Mouse (Mus musculus): ENCODE results near the gene 2210017I01Rik. TPM values are rescaled to one million over a fixed set of nuclear protein-coding genes. Genes with fewer than 3 reads are reported as not detected.

Gene 2210017I01Rik
- polyA plus RNA-seq (2012; rRNA removed) (not detected in 2 replicates), polyA plus RNA-seq (2014; fragmentation: Nextera tagmentation; extraction: Ambion mirVana) (not detected in 2 replicates)

DNA sequence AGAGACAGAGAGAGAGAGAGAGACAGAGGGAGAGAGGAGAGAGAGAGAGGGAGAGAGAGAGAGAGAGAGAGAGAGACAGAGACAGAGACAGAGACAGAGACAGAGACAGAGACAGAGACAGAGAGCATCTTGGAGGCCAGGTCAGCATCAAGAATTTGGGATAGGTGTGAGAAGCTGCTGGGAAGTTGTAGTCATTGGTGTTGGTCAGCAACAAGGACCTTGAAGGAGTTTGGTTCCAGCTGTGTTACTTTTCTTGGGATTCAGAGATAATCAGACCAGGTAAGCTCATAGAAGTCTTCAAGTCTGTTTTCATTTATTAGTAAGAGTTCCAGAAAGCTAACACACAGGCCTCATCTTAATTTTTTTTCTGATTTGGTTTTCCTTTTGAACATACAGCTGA, at the start of gene 2210017I01Rik:
Gene 2210017I01Rik (minus strand): TSS at position 101 of the 400 bp plus-strand sequence.
- no peaks in the 10 kb centered on the region for H3K4me1 ChIP-seq (replicated peaks; ENCODE audit: control insufficient read depth in 2 of 2, insufficient read depth in 2 of 2, low read length in 1 of 2)
- H3K4me2 ChIP-seq (ENCODE audit: low read depth): no peak within 1 kb of the TSS
- no peak within 1 kb of the TSS for H3K9ac ChIP-seq (replicated peaks)
- H3K27me3 ChIP-seq (ENCODE audit: control insufficient read depth, insufficient read depth, low read length): no peaks in the 10 kb centered on the region
- no peak for TF ChIP-seq CTCF (IDR thresholded peaks at IDR 0.05; ENCODE audit: low read depth)
- no peak for TF ChIP-seq EP300 (IDR thresholded peaks at IDR 0.05; ENCODE audit: low read depth)
- no peak within 1 kb of the TSS for H3K4me3 ChIP-seq (ENCODE audit: insufficient read depth in 1 of 2, low read depth in 2 of 2, low read length in 2 of 2)
- DNase-seq (ENCODE audit: low read depth in 3 of 3, low spot score in 3 of 3): no peak
- ATAC-seq (ENCODE audit: insufficient read depth): no peak
- H3K36me3 ChIP-seq (replicated peaks; ENCODE audit: control insufficient read depth, insufficient read depth, low read depth): no peaks in the 10 kb centered on the region
- H3K9me3 ChIP-seq (ENCODE audit: control insufficient read depth, low read length): no peaks in the 10 kb centered on the region
- H3K27ac ChIP-seq: no peak within 1 kb of the TSS

DNA sequence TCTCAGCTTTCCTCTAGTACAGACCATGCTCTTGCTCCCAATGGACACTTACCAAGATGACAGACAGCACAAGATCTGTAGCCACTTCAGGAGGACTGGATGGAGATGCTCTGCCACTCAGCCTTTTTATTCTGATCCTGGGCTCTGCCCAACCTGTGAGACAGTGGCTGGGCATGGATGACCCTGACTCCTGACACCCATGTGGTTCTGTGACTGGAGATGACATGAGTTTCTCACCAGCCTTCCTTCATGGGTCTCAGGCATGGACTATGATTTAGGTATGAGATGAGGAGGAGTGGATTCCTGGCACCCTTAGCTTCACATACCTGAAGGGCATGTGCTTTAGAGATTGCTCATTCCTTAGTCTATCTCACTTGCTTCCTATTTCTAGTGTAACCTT, 49.5 kb upstream of the 2210017I01Rik start, which contains the start of gene Lce1b:
Gene Lce1b (minus strand): TSS at position 101 of the 400 bp plus-strand sequence.
- Histone ChIP-seq H3K4me2 (ENCODE audit: low read depth) (no peak within 1 kb of the TSS), H3K27ac (no peak within 1 kb of the TSS), H3K4me3 (ENCODE audit: insufficient read depth in 1 of 2, low read depth in 2 of 2, low read length in 2 of 2) (no peak within 1 kb of the TSS), H3K27me3 (ENCODE audit: control insufficient read depth, insufficient read depth, low read length) (no peaks in the 10 kb centered on the region), H3K36me3 (replicated peaks; ENCODE audit: control insufficient read depth, insufficient read depth, low read depth) (no peaks in the 10 kb centered on the region), H3K9ac (replicated peaks) (no peak within 1 kb of the TSS), H3K4me1 (replicated peaks; ENCODE audit: control insufficient read depth in 2 of 2, insufficient read depth in 2 of 2, low read length in 1 of 2) (no peaks in the 10 kb centered on the region), H3K9me3 (ENCODE audit: control insufficient read depth, low read length) (no peaks in the 10 kb centered on the region)
- no peak for DNase-seq (ENCODE audit: low read depth in 3 of 3, low spot score in 3 of 3)
- TF ChIP-seq CTCF (IDR thresholded peaks at IDR 0.05; ENCODE audit: low read depth) (no peak), EP300 (IDR thresholded peaks at IDR 0.05; ENCODE audit: low read depth) (no peak)
- ATAC-seq (ENCODE audit: insufficient read depth): no peak

DNA sequence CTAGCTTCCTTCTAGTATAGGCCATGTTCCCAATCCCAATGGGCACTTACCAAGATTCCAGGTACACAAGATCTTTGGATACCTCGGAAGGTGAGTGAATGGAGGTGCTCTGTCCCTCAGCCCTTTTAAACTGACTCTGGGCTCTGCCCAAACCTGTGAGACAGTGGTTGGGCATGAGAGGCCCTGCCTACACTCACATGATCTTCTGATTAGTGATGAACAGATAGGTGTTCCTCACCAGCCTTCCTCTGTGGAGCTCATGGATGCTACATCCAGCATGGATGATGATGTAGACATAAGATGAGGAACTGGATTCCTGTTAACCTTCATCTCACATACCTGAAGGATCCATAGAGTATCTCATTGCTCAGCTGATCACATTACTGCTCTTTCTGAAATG, 40.9 kb upstream of the 2210017I01Rik start, which contains the start of gene Lce1a1:
Gene Lce1a1 (minus strand): TSS at position 101 of the 400 bp plus-strand sequence.
- no peaks in the 10 kb centered on the region for H3K27me3 ChIP-seq (ENCODE audit: control insufficient read depth, insufficient read depth, low read length)
- ATAC-seq (ENCODE audit: insufficient read depth) (no peak), DNase-seq (ENCODE audit: low read depth in 3 of 3, low spot score in 3 of 3) (no peak)
- WGBS (ENCODE audit: insufficient replicate concordance): 46% methylated on average over 1 of the region's 1 CpGs
- H3K4me1 ChIP-seq (replicated peaks; ENCODE audit: control insufficient read depth in 2 of 2, insufficient read depth in 2 of 2, low read length in 1 of 2): no peaks in the 10 kb centered on the region
- H3K4me3 ChIP-seq (ENCODE audit: insufficient read depth in 1 of 2, low read depth in 2 of 2, low read length in 2 of 2): no peak within 1 kb of the TSS
- H3K4me2 ChIP-seq (ENCODE audit: low read depth): no peak within 1 kb of the TSS
- no peak within 1 kb of the TSS for H3K9ac ChIP-seq (replicated peaks)
- TF ChIP-seq CTCF (IDR thresholded peaks at IDR 0.05; ENCODE audit: low read depth) (no peak), EP300 (IDR thresholded peaks at IDR 0.05; ENCODE audit: low read depth) (no peak)
- H3K9me3 ChIP-seq (ENCODE audit: control insufficient read depth, low read length): no peaks in the 10 kb centered on the region
- H3K27ac ChIP-seq: no peak within 1 kb of the TSS
- no peaks in the 10 kb centered on the region for H3K36me3 ChIP-seq (replicated peaks; ENCODE audit: control insufficient read depth, insufficient read depth, low read depth)

DNA sequence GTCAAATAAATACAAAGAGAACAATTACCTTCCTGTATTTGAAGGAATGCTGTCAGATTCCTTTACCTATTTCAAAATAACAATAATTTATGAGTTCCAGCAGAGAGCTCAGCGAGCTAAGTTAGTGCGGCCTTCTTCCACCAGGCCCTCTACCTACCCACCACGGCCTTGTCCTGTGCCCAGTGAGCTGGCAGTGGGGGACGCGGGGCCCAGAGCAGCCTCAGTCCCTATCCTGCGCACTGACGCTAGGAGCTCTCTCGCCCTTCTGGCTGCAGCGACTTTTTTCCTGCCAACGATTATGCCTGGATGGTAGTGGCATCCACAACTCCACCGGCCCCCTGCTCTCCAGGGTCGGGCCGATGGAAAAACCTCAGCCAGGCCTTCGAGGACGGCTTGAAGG, 32.6 kb upstream of the 2210017I01Rik start:
- Histone ChIP-seq H3K4me3 (ENCODE audit: insufficient read depth in 1 of 2, low read depth in 2 of 2, low read length in 2 of 2) (no peak overlapping the region), H3K4me2 (ENCODE audit: low read depth) (no peak overlapping the region), H3K9ac (replicated peaks) (no peak overlapping the region), H3K4me1 (replicated peaks; ENCODE audit: control insufficient read depth in 2 of 2, insufficient read depth in 2 of 2, low read length in 1 of 2) (no peaks in the 10 kb centered on the region), H3K27ac (no peak overlapping the region), H3K9me3 (ENCODE audit: control insufficient read depth, low read length) (no peaks in the 10 kb centered on the region), H3K36me3 (replicated peaks; ENCODE audit: control insufficient read depth, insufficient read depth, low read depth) (no peaks in the 10 kb centered on the region), H3K27me3 (ENCODE audit: control insufficient read depth, insufficient read depth, low read length) (no peaks in the 10 kb centered on the region)
- ATAC-seq (ENCODE audit: insufficient read depth): no peak
- no peak for DNase-seq (ENCODE audit: low read depth in 3 of 3, low spot score in 3 of 3)
- TF ChIP-seq EP300 (IDR thresholded peaks at IDR 0.05; ENCODE audit: low read depth) (no peak), CTCF (IDR thresholded peaks at IDR 0.05; ENCODE audit: low read depth) (no peak)
- WGBS (ENCODE audit: insufficient replicate concordance): 71% methylated on average over 15 of the region's 15 CpGs

DNA sequence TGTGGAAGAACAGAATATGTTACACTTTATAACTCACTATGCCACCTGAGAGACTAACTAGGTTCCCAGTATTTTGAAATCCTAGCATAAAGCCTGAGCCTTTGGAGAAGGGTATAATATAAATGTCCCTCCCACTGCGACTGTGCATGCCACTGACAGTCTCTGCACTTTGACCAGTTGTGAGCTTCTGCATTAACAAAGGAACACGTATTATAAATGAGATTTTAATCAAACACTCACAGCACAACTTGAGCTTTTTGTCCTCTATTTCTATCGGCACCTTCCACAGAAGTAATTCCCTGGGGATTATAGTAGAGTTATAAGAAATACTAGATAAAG, 31.3 kb upstream of the 2210017I01Rik start:
- Histone ChIP-seq H3K27ac (no peak overlapping the region), H3K4me2 (ENCODE audit: low read depth) (no peak overlapping the region), H3K4me1 (replicated peaks; ENCODE audit: control insufficient read depth in 2 of 2, insufficient read depth in 2 of 2, low read length in 1 of 2) (no peaks in the 10 kb centered on the region), H3K4me3 (ENCODE audit: insufficient read depth in 1 of 2, low read depth in 2 of 2, low read length in 2 of 2) (no peak overlapping the region), H3K9ac (replicated peaks) (no peak overlapping the region), H3K27me3 (ENCODE audit: control insufficient read depth, insufficient read depth, low read length) (no peaks in the 10 kb centered on the region), H3K36me3 (replicated peaks; ENCODE audit: control insufficient read depth, insufficient read depth, low read depth) (no peaks in the 10 kb centered on the region), H3K9me3 (ENCODE audit: control insufficient read depth, low read length) (no peaks in the 10 kb centered on the region)
- TF ChIP-seq EP300 (IDR thresholded peaks at IDR 0.05; ENCODE audit: low read depth) (no peak), CTCF (IDR thresholded peaks at IDR 0.05; ENCODE audit: low read depth) (no peak)
- no peak for ATAC-seq (ENCODE audit: insufficient read depth)
- no peak for DNase-seq (ENCODE audit: low read depth in 3 of 3, low spot score in 3 of 3)
- 48% methylated on average over 3 of the region's 3 CpGs for WGBS (ENCODE audit: insufficient replicate concordance)

Measured in liver, embryonic 14.5 days (tissue).